ENCODE assay signal across 19 mouse cellular contexts in the genomic region with DNA sequence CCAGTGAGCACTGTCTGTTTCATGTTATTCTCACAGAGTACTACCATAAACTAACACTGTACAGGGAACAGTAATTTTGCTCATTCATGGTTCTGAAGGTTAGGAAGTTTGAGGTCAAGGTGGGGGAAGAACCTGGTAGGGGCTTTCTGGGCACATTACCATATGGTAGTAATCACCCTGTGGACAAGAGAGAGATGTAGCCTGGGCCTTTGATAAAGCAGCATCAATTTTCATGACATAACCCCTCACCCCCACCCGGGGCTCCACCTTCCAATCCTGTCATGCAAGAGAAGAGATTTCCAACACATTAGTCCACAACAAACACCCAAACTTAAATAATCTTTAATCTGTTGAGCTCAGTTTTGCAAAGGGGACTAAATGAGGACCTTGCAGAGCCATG.
A peak's percentile ranks its signal among the peaks of the same experiment; 100 is the strongest.
DNase-seq lines count a peak whose midpoint lies in the region; ATAC-seq lines count a peak whose summit lies in the region.
"Had no signal": no experiment of that assay in that cellular context is flagged by ENCODE, and none has a peak within 500 bp of the region (broad histone marks: within the 10 kb centered on the region; RNA-seq: fewer than 3 reads in every experiment).

No protein-coding gene starts in this region.

- no peak for ATAC-seq in heart, embryonic 12.5 days (ENCODE audit: insufficient number of reproducible peaks, low FRiP score)
- ATAC-seq: activated CD4-positive, CD25-positive, alpha-beta regulatory T cell, adult 4 months; CD4-positive, CD25-positive, alpha-beta regulatory T cell, adult 4 months; Patski had no signal

- WGBS in heart, embryonic 10.5 days: 82% methylated on average over 1 of the region's 1 CpGs
- 83% methylated on average over 1 of the region's 1 CpGs for WGBS in heart, embryonic 12.5 days

- intact Hi-C loops in heart, postnatal 36 days (cut with DNase I): no loop called here

- no peak overlapping the region for H3K4me2 ChIP-seq in heart, embryonic 12.5 days

- no peaks in the 10 kb centered on the region for H3K27me3 ChIP-seq in heart, embryonic 10.5 days (ENCODE audit: insufficient read depth, poor library complexity, severe bottlenecking)
- no peaks in the 10 kb centered on the region for H3K27me3 ChIP-seq in heart, embryonic 12.5 days (replicated peaks)
- H3K27me3 ChIP-seq: CH12.LX, Patski had no signal

- no peak overlapping the region for H3K9ac ChIP-seq in heart, embryonic 12.5 days

- H3K27ac ChIP-seq in heart, embryonic 10.5 days: no peak overlapping the region
- no peak overlapping the region for H3K27ac ChIP-seq in heart, embryonic 12.5 days (ENCODE audit: poor library complexity, severe bottlenecking)

- H3K36me3 ChIP-seq in heart, embryonic 10.5 days: no peaks in the 10 kb centered on the region
- H3K36me3 ChIP-seq in heart, embryonic 12.5 days: no peaks in the 10 kb centered on the region
- H3K36me3 ChIP-seq: G1E had no signal

- H3K4me1 ChIP-seq in heart, embryonic 10.5 days: peaks cover 33% of the 10 kb centered on the region
- peaks cover 35% of the 10 kb centered on the region for H3K4me1 ChIP-seq in heart, embryonic 12.5 days (replicated peaks)

- DNase-seq in heart, adult 11 months: peak; percentile 61
- DNase-seq in heart, postnatal 36 days: no peak
- peak; percentile 52 for DNase-seq in heart, embryonic 10.5 days (ENCODE audit: low spot score)
- DNase-seq: adrenal gland, adult 2 months; adrenal gland, adult 8-10 months; adrenal gland, postnatal 10 days; adrenal gland, postnatal 14 days; adrenal gland, postnatal 25 days; adrenal gland, postnatal 36 days; B cell, adult 2 months; cerebellum, adult 11 months; cerebellum, adult 11-12 months; cerebellum, adult 18-20 months had no signal

- H3K4me3 ChIP-seq in heart, embryonic 10.5 days: no peak overlapping the region
- no peak overlapping the region for H3K4me3 ChIP-seq in heart, embryonic 12.5 days

- H3K9me3 ChIP-seq in heart, embryonic 10.5 days: no peaks in the 10 kb centered on the region
- no peaks in the 10 kb centered on the region for H3K9me3 ChIP-seq in heart, embryonic 12.5 days (replicated peaks)
- H3K9me3 ChIP-seq: G1E had no signal

Comparison
In these comparisons a context has a peak if more than half of its experiments do, and no peak if none do; other contexts are left out.
1. DNase-seq: peak in heart, adult 11 months (single experiment) and heart, embryonic 10.5 days (single experiment); none in heart, postnatal 36 days (0 of 2).